Mouse (Mus musculus) intestine, embryonic 16.5 days (tissue): ENCODE results near the gene Cyb561. TPM values are rescaled to one million over a fixed set of nuclear protein-coding genes. Genes with fewer than 3 reads are reported as not detected.

Experiments
- ATAC-seq: fragments of 200-750 bp; cut with Nextera tagmentation; 2 replicates; pipeline ENCODE4 v1.8.0; 2017; ENCODE audit warnings: moderate TSS enrichment, moderate library complexity
- H3K27ac ChIP-seq: fragments of 300-500 bp; sonication (generic); 2 replicates; pipeline ENCODE4 v1.5.1; 2014; ENCODE audit warnings: mild to moderate bottlenecking, low read length
- H3K27me3 ChIP-seq: fragments of 300-500 bp; sonication (generic); replicated peaks from 2 replicates; pipeline ENCODE4 v1.6.1; 2014; ENCODE audit warnings: low read length, control low read depth, mixed read lengths; ENCODE audit not compliant: control insufficient read depth, insufficient read depth
- H3K36me3 ChIP-seq: fragments of 300-500 bp; sonication (generic); 2 replicates; pipeline ENCODE4 v1.6.1; 2014; ENCODE audit warnings: low read length, control low read depth; ENCODE audit not compliant: control insufficient read depth, insufficient read depth
- H3K4me1 ChIP-seq: fragments of 300-500 bp; sonication (generic); 2 replicates; pipeline ENCODE4 v1.6.1; 2014; ENCODE audit warnings: low read length, control low read depth, mixed read lengths; ENCODE audit not compliant: control insufficient read depth, insufficient read depth
- H3K4me2 ChIP-seq: fragments of 300-500 bp; sonication (generic); 2 replicates; pipeline ENCODE4 v1.6.1; 2014; ENCODE audit warnings: low read depth, low read length, control low read depth
- H3K4me3 ChIP-seq: fragments of 300-500 bp; sonication (generic); 2 replicates; pipeline ENCODE4 v1.5.1; 2014; ENCODE audit warnings: mild to moderate bottlenecking, low read length
- H3K9ac ChIP-seq: fragments of 300-500 bp; sonication (generic); 2 replicates; pipeline ENCODE4 v1.6.1; 2014; ENCODE audit warnings: low read depth, low read length
- H3K9me3 ChIP-seq: fragments of 300-500 bp; sonication (generic); 2 replicates; pipeline ENCODE4 v1.6.1; 2016; ENCODE audit warnings: low read length, control low read depth; ENCODE audit not compliant: control insufficient read depth
- WGBS: fragments of 180-500 bp; shearing (Covaris S2); extraction: QIAGEN DNeasy Blood & Tissue Kit; methylation state at CpG from one replicate; pipeline ENCODE4 v1.1.7; 2014; 5-methylcytosine and 5-hydroxymethylcytosine counted together
- polyA plus RNA-seq: library from polyadenylated mRNA; unstranded; fragments of >200 nt; fragmentation: Nextera tagmentation; extraction: Ambion mirVana; gene quantifications from 2 replicates; pipeline ENCODE4 v1.2.1, GENCODE M21; 2015

The Cyb561 gene
- polyA plus RNA-seq, 1 experiment from 2014 or later = 46.5 TPM

DNA sequence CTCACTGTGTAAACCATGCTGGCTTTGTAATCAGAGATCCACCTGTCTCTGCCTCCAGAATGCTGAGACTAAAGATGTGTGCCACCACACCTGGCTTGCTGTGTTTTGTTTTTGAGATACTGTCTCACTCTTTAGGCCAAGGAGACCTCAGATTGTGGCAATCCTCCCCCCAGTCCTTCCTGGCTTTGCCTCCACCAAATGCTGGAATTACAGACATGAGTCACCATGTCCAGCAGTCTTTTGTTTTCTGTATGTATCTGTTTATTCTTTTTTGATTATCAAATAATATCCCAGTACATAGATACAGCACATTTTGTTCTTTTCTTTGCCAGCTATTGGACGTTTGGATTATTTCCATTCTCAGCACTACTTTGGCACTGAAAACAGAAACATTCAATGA is 5.4 kb upstream of the Cyb561 start:
- Histone ChIP-seq H3K9me3 (no peaks in the 10 kb centered on the region), H3K4me2 (no peak overlapping the region), H3K27ac (no peak overlapping the region), H3K4me1 (no peaks in the 10 kb centered on the region), H3K36me3 (no peaks in the 10 kb centered on the region), H3K27me3 (no peaks in the 10 kb centered on the region), H3K9ac (no peak overlapping the region), H3K4me3 (no peak overlapping the region)
- no peak for ATAC-seq
- WGBS = 50% methylated on average over 1 of the region's 1 CpGs

DNA sequence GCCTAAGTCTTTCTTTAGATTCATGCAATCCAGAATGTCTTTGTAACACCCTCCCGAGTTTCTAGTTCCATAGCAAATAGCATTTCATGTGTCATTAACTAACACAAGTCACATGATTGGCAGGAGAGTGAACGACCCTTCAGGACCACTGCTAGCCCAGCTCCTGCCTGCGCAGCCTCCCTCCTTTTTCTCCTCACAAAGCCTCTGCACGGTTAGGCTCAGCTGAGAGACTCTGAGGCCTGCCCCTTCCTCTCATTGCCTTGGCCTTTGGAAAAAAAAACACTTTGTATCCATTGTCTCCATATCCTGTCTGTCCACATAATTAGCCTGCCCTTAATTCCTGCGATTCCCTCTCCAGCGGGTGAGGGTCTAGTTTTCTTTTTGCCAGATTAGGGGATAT is 4.4 kb upstream of the Cyb561 start:
- no peak for ATAC-seq
- H3K4me3 ChIP-seq = no peak overlapping the region
- no peak overlapping the region for H3K4me2 ChIP-seq
- H3K9me3 ChIP-seq = no peaks in the 10 kb centered on the region
- H3K9ac ChIP-seq = no peak overlapping the region
- no peaks in the 10 kb centered on the region for H3K4me1 ChIP-seq
- 59% methylated on average over 6 of the region's 6 CpGs for WGBS
- H3K36me3 ChIP-seq = no peaks in the 10 kb centered on the region
- no peak overlapping the region for H3K27ac ChIP-seq
- no peaks in the 10 kb centered on the region for H3K27me3 ChIP-seq

GRCm38 (mm10) chr11:105955815-105956430 is 2.8 kb upstream of the Cyb561 start:
- H3K4me2 ChIP-seq = no peak overlapping the region
- 89% methylated on average over 28 of the region's 28 CpGs for WGBS
- H3K9me3 ChIP-seq = no peaks in the 10 kb centered on the region
- H3K27me3 ChIP-seq = no peaks in the 10 kb centered on the region
- H3K4me1 ChIP-seq = no peaks in the 10 kb centered on the region
- no peaks in the 10 kb centered on the region for H3K36me3 ChIP-seq
- H3K9ac ChIP-seq = no peak overlapping the region
- H3K4me3 ChIP-seq = no peak overlapping the region
- ATAC-seq = no peak
- no peak overlapping the region for H3K27ac ChIP-seq

DNA sequence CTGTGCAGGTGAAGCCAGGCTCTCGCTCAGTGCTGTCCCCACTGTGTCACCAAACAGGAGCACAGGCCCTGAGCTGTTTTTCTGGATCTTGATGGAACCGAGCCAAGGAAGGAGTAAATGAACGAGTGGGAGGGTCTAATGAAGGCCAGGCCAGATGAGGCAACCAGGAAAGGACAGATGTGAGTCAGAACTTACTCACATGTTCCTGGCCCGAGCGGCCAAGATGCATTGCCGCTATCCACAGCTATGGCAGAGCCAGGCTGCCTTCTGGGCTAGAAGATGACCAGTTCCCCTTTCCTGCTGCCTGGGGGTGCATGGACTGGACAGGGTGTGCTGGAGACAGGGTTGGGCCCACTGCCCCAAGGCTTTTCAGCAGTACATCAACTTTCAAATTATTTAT is 266 bp upstream of the Cyb561 start:
- no peak overlapping the region for H3K4me3 ChIP-seq
- no peak for ATAC-seq
- no peaks in the 10 kb centered on the region for H3K9me3 ChIP-seq
- H3K4me1 ChIP-seq = no peaks in the 10 kb centered on the region
- H3K4me2 ChIP-seq = no peak overlapping the region
- H3K27ac ChIP-seq = no peak overlapping the region
- 65% methylated on average over 6 of the region's 6 CpGs for whole genome bisulfite sequencing
- H3K9ac ChIP-seq = no peak overlapping the region
- no peaks in the 10 kb centered on the region for H3K36me3 ChIP-seq
- H3K27me3 ChIP-seq = no peaks in the 10 kb centered on the region

- Histone ChIP-seq H3K27ac (no peak overlapping the region), H3K9ac (no peak overlapping the region), H3K36me3 (no peaks in the 10 kb centered on the region), H3K4me3 (no peak overlapping the region), H3K27me3 (no peaks in the 10 kb centered on the region), H3K4me2 (no peak overlapping the region), H3K9me3 (no peaks in the 10 kb centered on the region), H3K4me1 (no peaks in the 10 kb centered on the region)
- WGBS = 87% methylated on average over 9 of the region's 9 CpGs
- no peak for ATAC-seq
Observed at GRCm38 (mm10) chr11:105952111-105952510, 1.0 kb downstream of the Cyb561 start.

GRCm38 (mm10) chr11:105951601-105952044 is 1.5 kb downstream of the Cyb561 start:
- H3K27ac ChIP-seq = no peak overlapping the region
- no peaks in the 10 kb centered on the region for H3K9me3 ChIP-seq
- 73% methylated on average over 3 of the region's 3 CpGs for WGBS
- no peak overlapping the region; the same call in 1 of the 2 replicates for H3K9ac ChIP-seq
- H3K4me3 ChIP-seq = no peak overlapping the region
- no peaks in the 10 kb centered on the region for H3K36me3 ChIP-seq
- H3K4me2 ChIP-seq = no peak overlapping the region
- no peaks in the 10 kb centered on the region for H3K27me3 ChIP-seq
- H3K4me1 ChIP-seq = peaks cover under 1% of the 10 kb centered on the region; the same call in 1 of the 2 replicates
- no peak for ATAC-seq

DNA sequence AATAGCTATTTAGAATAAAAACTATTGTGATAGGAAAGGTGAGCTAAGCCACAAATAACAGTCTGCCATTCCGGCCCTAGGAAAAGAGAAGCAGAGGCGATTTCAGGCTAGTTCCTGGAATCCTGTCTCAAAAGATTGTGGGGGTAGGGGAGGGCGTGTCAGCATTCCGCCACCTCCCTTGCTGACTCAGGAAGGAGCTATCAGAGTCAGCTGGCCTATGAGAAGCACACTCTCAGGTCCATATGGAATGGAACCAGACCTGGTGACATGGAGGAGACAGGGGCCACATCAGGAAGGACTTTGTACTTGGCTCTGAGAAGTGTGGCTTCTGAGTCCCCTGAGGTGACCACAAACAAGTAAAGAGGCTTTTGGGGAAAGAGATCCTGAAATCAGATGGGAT is 2.6 kb downstream of the Cyb561 start:
- H3K4me2 ChIP-seq = no peak overlapping the region
- H3K4me3 ChIP-seq = no peak overlapping the region
- 0 out of 2 replicates have a peak overlapping the region, but pooled peaks have one; percentile 7 for H3K27ac ChIP-seq
- peaks cover 5% of the 10 kb centered on the region; the same call in 1 of the 2 replicates for H3K4me1 ChIP-seq
- H3K36me3 ChIP-seq = no peaks in the 10 kb centered on the region
- no peaks in the 10 kb centered on the region for H3K27me3 ChIP-seq
- no peaks in the 10 kb centered on the region for H3K9me3 ChIP-seq
- ATAC-seq = peak; percentile 68
- 54% methylated on average over 4 of the region's 4 CpGs for WGBS
- no peak overlapping the region for H3K9ac ChIP-seq

- no peak for ATAC-seq
- Histone ChIP-seq H3K4me3 (no peak overlapping the region), H3K36me3 (no peaks in the 10 kb centered on the region), H3K4me1 (peaks cover 15% of the 10 kb centered on the region), H3K27me3 (peaks cover 4% of the 10 kb centered on the region; the same call in 1 of the 2 replicates), H3K27ac (no peak overlapping the region), H3K9me3 (no peaks in the 10 kb centered on the region), H3K9ac (no peak overlapping the region), H3K4me2 (no peak overlapping the region)
- WGBS = 82% methylated on average over 2 of the region's 2 CpGs
Observed at GRCm38 (mm10) chr11:105948255-105948654, 4.9 kb downstream of the Cyb561 start.

DNA sequence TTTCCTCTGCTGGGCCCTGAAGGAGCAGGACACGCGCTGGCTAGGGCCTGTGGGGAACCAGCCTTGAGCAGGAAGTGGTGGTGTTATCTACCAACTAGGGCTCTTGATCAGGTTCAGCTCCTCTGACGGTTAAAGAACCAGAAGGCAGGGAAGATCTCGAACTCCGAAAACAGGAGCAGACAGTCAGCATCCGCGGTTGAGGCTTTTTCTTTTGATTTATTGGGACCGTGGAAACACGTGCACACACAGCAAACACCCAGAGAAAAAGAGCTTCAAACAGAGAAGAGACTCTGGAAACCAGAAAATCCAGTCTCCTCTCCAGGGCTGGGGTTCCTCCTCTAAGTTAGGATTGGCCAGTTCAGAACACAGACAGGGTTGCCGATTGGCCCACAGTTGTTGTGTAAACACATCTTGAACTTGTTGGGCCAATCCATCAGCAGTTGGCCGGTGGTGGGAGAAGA is 6.4 kb downstream of the Cyb561 start:
- Histone ChIP-seq H3K27ac (peak overlapping the region; percentile 42; the same call in 1 of the 2 replicates), H3K9ac (no peak overlapping the region), H3K4me1 (peaks cover 15% of the 10 kb centered on the region), H3K4me3 (no peak overlapping the region), H3K4me2 (no peak overlapping the region), H3K27me3 (peaks cover 4% of the 10 kb centered on the region; the same call in 1 of the 2 replicates), H3K9me3 (no peaks in the 10 kb centered on the region), H3K36me3 (no peaks in the 10 kb centered on the region)
- ATAC-seq = no peak
- WGBS = 33% methylated on average over 11 of the region's 11 CpGs
